ENCODE assay signal across 8 mouse cellular contexts in genomic region chr1:89941701-89942381, GRCm38 (mm10). TPM values are rescaled to one million over a fixed set of nuclear protein-coding genes. Genes with fewer than 3 reads are reported as not detected.
A peak's percentile ranks its signal among the peaks of the same experiment; 100 is the strongest.
DNase-seq lines count a peak whose midpoint lies in the region; ATAC-seq lines count a peak whose summit lies in the region.

No protein-coding gene starts in this region.

- no peak overlapping the region for H3K27ac ChIP-seq in heart, embryonic 11.5 days (ENCODE audit: low read depth, low read length)
- H3K27ac ChIP-seq in hindbrain, embryonic 14.5 days, result peak overlapping the region; percentile 72

- H3K4me1 ChIP-seq in heart, embryonic 11.5 days (ENCODE audit: control insufficient read depth, insufficient read depth, low read length), result peaks cover 7% of the 10 kb centered on the region
- peaks cover 16% of the 10 kb centered on the region for H3K4me1 ChIP-seq in hindbrain, embryonic 14.5 days (replicated peaks; ENCODE audit: control insufficient read depth, insufficient read depth, low read length)

- DNase-seq in heart, postnatal 4 days, result no peak
- DNase-seq in embryo, embryonic 10 days (ENCODE audit: low spot score), result peak; percentile 72
- no peak for DNase-seq in hindbrain, embryonic 14.5 days (ENCODE audit: low spot score)
- DNase-seq in neural tube, embryonic 10.5 days (ENCODE audit: extremely low spot score, low spot score), result peak; percentile 72
- DNase-seq in layer of hippocampus, postnatal 25 days (ENCODE audit: extremely low spot score in 1 of 2, low spot score in 1 of 2), result no peak
- no peak for DNase-seq in spleen, postnatal 4 days (ENCODE audit: low spot score in 2 of 2)
- no peak for DNase-seq in gastrocnemius, postnatal 25 days

- under 1% methylated on average over 40 of the region's 40 CpGs for WGBS in heart, embryonic 11.5 days (ENCODE audit: insufficient replicate concordance)
- WGBS in hindbrain, embryonic 14.5 days, result 0% methylated on average over 40 of the region's 40 CpGs

- peak overlapping the region; percentile 47 for H3K4me3 ChIP-seq in heart, embryonic 11.5 days (ENCODE audit: low read depth, low read length)
- H3K4me3 ChIP-seq in hindbrain, embryonic 14.5 days (replicated peaks; ENCODE audit: low read length), result peak overlapping the region; percentile 31

- H3K4me2 ChIP-seq in heart, embryonic 11.5 days, result peak overlapping the region; percentile 84
- H3K4me2 ChIP-seq in hindbrain, embryonic 14.5 days (replicated peaks), result peak overlapping the region; percentile 67

- H3K9ac ChIP-seq in heart, embryonic 11.5 days (ENCODE audit: low read depth, low read length), result peak overlapping the region; percentile 46; the same call in 1 of the 2 replicates
- peak overlapping the region; percentile 49 for H3K9ac ChIP-seq in hindbrain, embryonic 14.5 days

- H3K27me3 ChIP-seq in heart, embryonic 11.5 days (ENCODE audit: control insufficient read depth, insufficient read depth, low read length), result peaks cover 84% of the 10 kb centered on the region
- H3K27me3 ChIP-seq in hindbrain, embryonic 14.5 days (ENCODE audit: control insufficient read depth, insufficient read depth, low read length), result peaks cover 63% of the 10 kb centered on the region

- no peaks in the 10 kb centered on the region for H3K9me3 ChIP-seq in heart, embryonic 11.5 days (replicated peaks; ENCODE audit: control insufficient read depth, low read length)
- H3K9me3 ChIP-seq in hindbrain, embryonic 14.5 days (ENCODE audit: control insufficient read depth, low read length), result no peaks in the 10 kb centered on the region

- H3K36me3 ChIP-seq in heart, embryonic 11.5 days (ENCODE audit: control insufficient read depth, insufficient read depth, low read length), result no peaks in the 10 kb centered on the region
- no peaks in the 10 kb centered on the region for H3K36me3 ChIP-seq in hindbrain, embryonic 14.5 days (replicated peaks; ENCODE audit: control insufficient read depth, insufficient read depth)

- ATAC-seq in heart, embryonic 11.5 days (replicated peaks; ENCODE audit: insufficient number of reproducible peaks, low FRiP score, low TSS enrichment), result no peak
- ATAC-seq in hindbrain, embryonic 14.5 days (ENCODE audit: low FRiP score), result peak; percentile 63; the same call in 1 of the 2 replicates

RNA-seq across cellular contexts. Expression of gene Gbx2, which starts 10.9 kb away (rescaled TPM):
- 0.17 and 0.39 TPM in 2 replicates for polyA plus RNA-seq in heart, embryonic 11.5 days (2014; fragmentation: Nextera tagmentation; extraction: Ambion mirVana)
- total RNA-seq in heart, postnatal 4 days (2021), result under 1 TPM in 1 of 2 experiments, not detected in 1; 0.16 TPM
- 40.6 and 41.6 TPM in 2 replicates for polyA plus RNA-seq in hindbrain, embryonic 14.5 days (2014; fragmentation: Nextera tagmentation; extraction: Ambion mirVana)
- total RNA-seq in layer of hippocampus, postnatal 25 days (2021), result under 1 TPM in 1 of 2 experiments, not detected in 1; 0.44 TPM
- under 1 TPM in 1 of 2 experiments, not detected in 1; 0.23 TPM for total RNA-seq in gastrocnemius, postnatal 25 days (2021)

Comparison
In these comparisons a context has a peak if more than half of its experiments do, and no peak if none do; other contexts are left out.
1. DNase-seq: peak in embryo, embryonic 10 days (single experiment) and neural tube, embryonic 10.5 days (single experiment); none in heart, postnatal 4 days (single experiment), hindbrain, embryonic 14.5 days (single experiment), layer of hippocampus, postnatal 25 days (0 of 2), spleen, postnatal 4 days (0 of 2) and gastrocnemius, postnatal 25 days (single experiment).